Mouse (Mus musculus) MEL-GATA-1-ER (cell line): Measurements from ENCODE around the gene Ptger2.
"Not testable (repeated sequence)": the region's sequence is repeated elsewhere in the genome, so short reads cannot be mapped to it uniquely, and the experiment has no call there.

Source experiments
- DNase-seq: peaks from one replicate; pipeline ENCODE4 v3.0.0-alpha.2; 2012; ENCODE audit warnings: low read depth; ENCODE audit errors: extremely low read depth

Ptger2 gene

GRCm38 (mm10) chr14:44987674-44988355, at the start of gene Ptger2:
TSS of gene Ptger2 (plus strand) at chr14:44988195.
- DNase-seq = not testable (repeated sequence)

GRCm38 (mm10) chr14:44960746-44961145, 27.2 kb upstream of the Ptger2 start:
- no peak for DNase-seq

- not testable (repeated sequence) for DNase-seq
Observed at GRCm38 (mm10) chr14:44977278-44977677, 10.7 kb upstream of the Ptger2 start.

- peak; percentile 7 for DNase-seq
Observed at GRCm38 (mm10) chr14:44979887-44980286, 8.1 kb upstream of the Ptger2 start.

- DNase-seq = no peak
Observed at GRCm38 (mm10) chr14:44981490-44981889, 6.5 kb upstream of the Ptger2 start.

DNA sequence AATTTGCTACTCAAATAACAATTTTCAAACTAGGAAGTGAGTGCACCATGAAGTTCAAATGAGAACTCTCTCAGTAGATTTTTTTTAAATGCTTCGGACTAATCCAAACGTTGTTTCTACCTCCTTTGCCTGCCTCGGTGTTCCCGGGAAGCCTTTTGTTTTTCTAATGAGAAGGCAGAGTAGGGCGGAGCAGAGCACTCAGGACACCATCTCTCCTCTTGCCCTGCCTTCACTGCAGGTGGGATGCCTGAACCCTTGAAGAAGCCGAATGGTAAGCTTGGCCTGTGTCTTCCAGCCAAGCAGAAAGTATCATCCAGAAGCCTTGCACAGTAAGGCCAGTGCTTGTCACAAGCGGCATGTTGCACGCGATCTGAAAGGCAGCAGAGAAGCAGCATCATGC, 3.9 kb upstream of the Ptger2 start:
- no peak for DNase-seq

DNA sequence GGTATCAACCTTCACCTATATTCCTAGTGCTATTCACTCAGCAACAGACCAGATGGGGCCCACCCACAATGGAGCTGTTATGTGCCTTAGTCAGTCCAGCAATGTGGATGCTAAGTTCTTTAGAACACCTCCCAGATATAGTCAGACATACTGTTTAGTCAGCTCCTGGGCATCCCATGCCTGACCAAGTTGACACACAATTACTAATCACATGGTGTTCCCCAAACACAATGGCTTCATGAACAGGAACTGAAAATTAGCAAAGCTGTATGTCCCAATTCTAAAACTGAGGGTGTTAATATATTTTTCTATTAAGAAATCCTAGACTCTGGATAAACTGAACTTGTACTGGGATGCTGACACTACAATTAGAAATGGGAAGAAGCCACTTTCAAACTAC, 1.7 kb upstream of the Ptger2 start:
- DNase-seq = no peak

- no peak for DNase-seq
Observed at GRCm38 (mm10) chr14:44988456-44989016, 541 bp downstream of the Ptger2 start.

GRCm38 (mm10) chr14:44989017-44989721, 1.2 kb downstream of the Ptger2 start:
- no peak for DNase-seq

- DNase-seq = no peak
Observed at GRCm38 (mm10) chr14:44989751-44990150, 1.8 kb downstream of the Ptger2 start.

- DNase-seq = no peak
Observed at GRCm38 (mm10) chr14:44994337-44994736, 6.3 kb downstream of the Ptger2 start.

DNA sequence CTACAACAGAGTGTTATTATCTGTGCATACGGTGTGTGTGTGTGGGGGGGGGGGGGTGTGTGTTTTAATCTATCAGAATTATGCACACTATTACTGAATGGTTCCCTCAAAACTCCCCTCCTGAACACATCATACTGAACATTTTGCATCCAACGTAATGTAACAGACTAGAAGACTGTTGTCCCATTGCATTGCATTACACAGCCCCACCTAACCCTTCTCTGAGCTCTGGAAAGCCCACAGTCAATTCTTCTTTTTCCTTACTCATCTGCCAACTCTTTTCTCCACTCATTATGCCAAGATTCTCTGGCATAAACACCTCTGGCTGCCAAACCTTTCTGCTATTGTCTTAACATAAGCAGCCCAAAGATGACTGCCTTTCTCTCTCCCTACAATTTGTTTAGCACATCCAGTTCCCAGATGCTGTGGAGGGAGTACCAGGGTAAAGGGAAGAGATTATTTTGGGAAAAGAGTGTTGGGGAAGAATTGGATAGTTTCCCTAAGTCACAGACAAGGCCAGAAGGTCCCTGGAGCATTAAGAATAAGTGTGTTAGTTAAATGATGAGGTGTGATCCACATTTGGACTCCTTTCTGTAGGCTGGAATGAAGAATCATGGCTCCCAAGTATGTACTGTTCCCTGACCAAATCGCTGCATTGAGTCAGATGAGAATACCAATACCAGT, 12.2 kb downstream of the Ptger2 start:
- no peak for DNase-seq

GRCm38 (mm10) chr14:45005698-45006283, 17.8 kb downstream of the Ptger2 start:
- DNase-seq = peak; percentile 16

DNA sequence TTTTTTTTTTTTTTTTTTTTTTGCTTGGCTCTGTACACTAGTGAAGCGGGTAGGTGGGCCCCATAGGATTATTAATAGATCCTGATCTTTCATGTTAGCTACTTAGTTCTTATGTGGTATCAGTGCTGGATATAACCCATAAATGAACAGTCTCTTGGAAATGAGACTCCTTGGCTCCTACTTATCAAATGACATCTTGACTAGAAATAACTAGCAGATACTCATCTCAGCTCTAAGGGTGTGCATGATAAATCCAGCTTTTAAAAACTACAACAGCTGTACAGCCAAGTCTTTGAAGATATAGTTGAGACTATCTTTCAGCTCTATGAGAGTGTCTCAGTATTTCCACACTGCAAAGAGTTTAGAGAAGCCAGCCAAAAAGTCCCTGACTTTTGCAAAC, 21.2 kb downstream of the Ptger2 start:
- no peak for DNase-seq

DNA sequence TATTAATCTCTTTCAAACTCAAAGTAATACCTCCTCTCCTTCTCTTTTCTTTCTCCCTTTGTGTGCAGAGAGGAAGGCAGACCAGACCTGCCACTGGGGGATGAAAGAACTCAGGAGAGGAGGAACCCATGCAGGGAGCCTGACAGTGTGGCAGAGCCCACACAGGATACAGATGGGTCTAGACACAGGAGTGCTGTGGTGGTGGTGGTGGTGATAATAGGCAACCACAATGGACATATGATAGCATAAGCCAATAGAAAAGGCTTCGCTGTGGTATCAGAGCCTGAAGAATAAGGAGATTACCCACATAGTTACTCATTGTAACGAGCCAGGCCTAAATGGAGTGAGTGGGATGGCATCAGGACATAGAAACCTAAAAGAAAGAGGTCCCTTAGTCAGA, 23.3 kb downstream of the Ptger2 start:
- DNase-seq = no peak

DNA sequence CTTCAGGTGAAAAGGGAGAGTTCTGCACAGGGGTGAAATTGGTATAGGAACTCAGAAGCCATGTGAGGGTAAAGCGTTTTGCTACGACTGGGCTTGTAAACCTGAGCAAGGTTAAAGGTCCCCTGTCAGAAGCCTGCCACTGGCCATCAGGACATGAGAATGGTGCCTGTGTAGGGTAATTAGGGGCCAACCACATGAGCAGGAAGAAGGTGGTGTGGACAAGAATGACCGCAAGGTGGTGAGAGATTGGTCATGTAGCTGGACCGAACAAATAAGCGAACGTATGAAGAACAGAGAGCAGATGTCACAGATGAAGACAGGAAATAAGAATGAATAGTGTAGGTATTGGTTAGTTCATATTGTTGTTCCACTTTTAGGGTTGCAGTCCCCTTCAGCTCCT, 23.7 kb downstream of the Ptger2 start:
- no peak for DNase-seq

GRCm38 (mm10) chr14:45021551-45021950, 33.6 kb downstream of the Ptger2 start:
- DNase-seq = no peak

- no peak for DNase-seq
Observed at GRCm38 (mm10) chr14:45034293-45034692, 46.3 kb downstream of the Ptger2 start.

DNA sequence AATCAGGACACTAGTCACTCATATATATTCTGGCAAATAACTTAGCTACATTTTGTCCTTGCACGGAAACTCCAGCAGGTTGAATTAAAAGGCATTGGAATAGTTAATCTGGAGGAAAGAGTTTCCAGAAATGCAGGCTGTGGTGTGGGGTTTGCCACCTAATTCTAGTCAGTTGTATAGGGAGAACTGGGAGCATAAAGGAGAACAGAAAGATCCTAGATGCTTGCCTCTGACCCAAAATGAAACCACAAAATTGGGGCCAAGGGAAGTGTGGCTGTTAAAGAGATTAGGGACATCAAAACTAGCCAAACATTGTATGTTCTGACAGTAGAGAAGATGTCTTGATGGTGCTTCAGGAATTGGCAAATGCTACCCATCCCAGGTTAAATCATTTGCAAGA, 48.6 kb downstream of the Ptger2 start:
- no peak for DNase-seq

DNA sequence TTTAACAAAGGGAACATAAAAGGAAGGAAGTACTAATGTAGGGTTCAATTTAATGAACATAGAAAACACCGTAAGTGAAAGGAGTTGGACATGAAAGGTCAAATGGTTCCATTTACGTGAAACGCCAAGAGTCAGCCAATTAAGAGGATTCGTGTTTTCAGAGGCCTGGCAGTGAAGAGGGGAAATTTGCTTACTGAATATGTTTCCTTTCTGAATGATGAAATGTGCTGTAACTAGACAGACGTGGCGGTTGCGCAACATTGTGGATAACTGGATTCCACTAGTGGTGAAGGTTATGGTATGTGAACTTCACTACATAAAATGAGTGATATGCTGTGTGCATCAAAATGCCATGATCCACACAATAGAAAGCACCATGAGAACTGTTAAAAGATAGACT, 50.1 kb downstream of the Ptger2 start:
- no peak for DNase-seq

DNA sequence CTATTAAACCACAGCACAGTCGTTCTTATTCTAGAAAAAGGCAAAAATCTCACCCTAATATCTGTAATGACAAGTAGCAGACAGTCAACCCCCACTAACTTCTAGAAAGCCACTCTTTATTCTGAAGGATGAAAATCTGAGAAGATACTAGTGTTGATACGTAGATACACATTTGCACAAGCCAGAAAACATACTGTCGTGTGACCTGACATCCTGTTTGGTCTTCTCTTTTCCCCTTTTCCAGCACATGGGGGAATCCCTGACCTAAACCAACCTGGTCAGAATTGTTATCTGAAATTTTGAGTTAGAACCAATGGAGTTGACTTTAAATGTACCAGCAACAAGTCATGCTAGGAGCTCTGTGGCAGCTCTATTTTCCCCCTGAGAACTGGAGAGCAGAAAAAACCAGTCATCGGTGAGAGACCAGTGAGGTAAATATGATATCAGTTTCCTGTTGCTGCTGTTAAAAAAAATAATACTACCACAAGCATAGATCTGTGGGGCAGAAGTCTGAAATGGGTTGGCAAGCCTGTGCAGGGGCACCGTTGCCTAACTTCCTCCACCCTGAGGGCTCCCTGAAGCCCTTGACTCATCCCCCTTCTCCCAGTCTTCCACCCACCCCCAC, 53.0 kb downstream of the Ptger2 start:
- peak; percentile 12 for DNase-seq
